Mouse (Mus musculus): ENCODE results near the gene Ifitm3.

DNA sequence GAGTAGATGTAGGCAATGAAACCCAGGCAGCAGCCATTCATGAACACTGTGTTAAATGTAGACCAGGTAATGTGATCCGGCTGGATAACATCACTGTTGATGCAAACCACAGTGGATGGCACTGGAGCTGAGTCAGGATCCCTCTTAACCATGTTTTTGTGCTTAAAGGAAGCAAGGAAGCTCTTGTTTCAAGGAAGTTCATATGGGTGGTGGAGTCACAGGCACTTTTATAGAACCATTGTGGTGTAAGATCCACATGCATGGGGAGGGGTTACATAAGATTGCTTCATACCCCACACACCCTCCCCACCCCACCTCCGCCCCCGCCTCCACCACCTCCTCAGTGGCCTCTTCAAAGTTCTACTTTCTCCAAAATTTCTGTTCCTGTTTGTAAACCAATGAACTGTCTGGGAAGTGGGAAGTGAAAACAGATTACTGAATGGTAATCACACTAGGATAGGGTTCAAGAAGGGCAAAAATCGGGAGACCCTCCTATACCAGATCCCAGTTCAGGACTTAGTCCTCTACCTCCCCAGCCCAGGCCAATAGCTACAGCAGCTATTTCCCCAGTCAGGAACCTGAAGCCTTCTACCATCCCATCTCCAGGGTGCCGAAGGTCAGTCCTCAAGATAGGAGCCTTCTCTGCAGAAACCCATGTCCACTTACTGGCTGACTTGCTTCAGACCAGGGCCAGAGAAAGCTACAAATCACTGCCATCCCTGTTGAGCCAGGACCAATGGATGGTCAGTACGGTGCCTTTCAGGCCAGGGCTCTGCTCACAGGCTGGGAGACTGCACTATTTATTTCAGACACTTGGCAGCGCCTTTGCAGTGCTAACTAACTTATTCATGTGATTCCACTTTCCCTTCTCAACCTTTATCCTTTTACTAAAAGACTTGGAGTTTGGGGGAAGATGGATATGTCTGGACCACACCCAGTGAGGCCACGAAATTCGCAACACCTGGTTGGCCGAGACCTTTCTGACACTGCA is 6.4 kb upstream of the Ifitm3 start:
- no peak for TF ChIP-seq CTCF (IDR thresholded peaks at IDR 0.05; ENCODE audit: borderline replicate concordance, insufficient read depth, low read length)
- TF ChIP-seq POLR2A (IDR thresholded peaks at IDR 0.05; ENCODE audit: low read depth, low read length) = no peak

All from embryonic fibroblast, embryonic 13.5 days (primary cell).